Mouse (Mus musculus): Measurements from ENCODE around the gene Zpld1. TPM values are rescaled to one million over a fixed set of nuclear protein-coding genes. Genes with fewer than 3 reads are reported as not detected.

Gene Zpld1
- total and polyA plus RNA-seq, 3 experiments = not detected

DNA sequence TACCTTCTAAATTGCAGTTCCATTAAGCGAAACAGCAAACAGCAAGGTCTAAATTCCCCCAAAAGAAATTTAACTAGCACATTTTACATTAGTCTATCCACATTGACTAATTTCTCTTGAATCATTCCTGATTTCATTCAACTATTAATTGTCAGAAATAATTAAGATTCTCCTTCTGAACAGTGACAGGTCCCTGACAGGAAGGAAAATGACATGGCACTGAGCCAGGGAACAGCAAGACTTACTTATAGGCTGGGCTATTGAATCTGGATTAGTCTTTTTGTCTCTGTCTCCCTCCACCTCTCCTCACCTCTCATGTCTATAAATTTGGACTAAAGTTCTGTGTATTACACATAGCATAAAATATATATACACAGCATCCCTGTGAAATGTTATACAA, 112.4 kb downstream of the Zpld1 start:
- no peak for DNase-seq (ENCODE audit: extremely low read depth)
- no peaks in the 10 kb centered on the region for H3K27me3 ChIP-seq (replicated peaks)
- no peak overlapping the region for H3K4me3 ChIP-seq (replicated peaks in 1 of 3; ENCODE audit: low read depth in 2 of 3, low read length in 2 of 3, poor library complexity in 1 of 3)
- no peaks in the 10 kb centered on the region for H3K79me2 ChIP-seq (replicated peaks; ENCODE audit: control insufficient read depth, extremely low read depth, insufficient read depth, poor library complexity, severe bottlenecking)
- no peak for TF ChIP-seq SIN3A (IDR thresholded peaks at IDR 0.05; ENCODE audit: low read length)
- TF ChIP-seq MEF2A (IDR thresholded peaks at IDR 0.05; ENCODE audit: borderline replicate concordance, low read depth, low read length) = no peak
- no peak for TF ChIP-seq TBP (conservative IDR thresholded peaks at IDR 0.05; ENCODE audit: low read depth, low read length)
- TF ChIP-seq BHLHE40 (IDR thresholded peaks at IDR 0.05; ENCODE audit: low read depth, low read length) = no peak
- no peak for TF ChIP-seq SMC3 (IDR thresholded peaks at IDR 0.05; ENCODE audit: low read depth, low read length)
- no peak for TF ChIP-seq E2F4 (IDR thresholded peaks at IDR 0.05; ENCODE audit: insufficient replicate concordance, low read depth, low read length)
- no peak for TF ChIP-seq NRF1 (IDR thresholded peaks at IDR 0.05; ENCODE audit: low read depth, low read length)
- H3K9me3 ChIP-seq (replicated peaks; ENCODE audit: low read length) = no peaks in the 10 kb centered on the region
- dilution Hi-C loops (cut with MboI; ENCODE audit: extremely low pct_ligation_motif_present, extremely low pct_unique_long_range_greater_than_20kb, low sequenced_read_pairs) = no loop called here
- no peak overlapping the region for H3K9ac ChIP-seq (ENCODE audit: insufficient read depth, low read depth)
- in situ Hi-C loops (cut with MboI; ENCODE audit: low pct_ligation_motif_present, low pct_unique_long_range_greater_than_20kb, low sequenced_read_pairs) = no loop called here
- H3K4me1 ChIP-seq (ENCODE audit: control insufficient read depth in 1 of 2, insufficient read depth in 2 of 2) = no peaks in the 10 kb centered on the region
- H3K36me3 ChIP-seq (replicated peaks in 1 of 2; ENCODE audit: control insufficient read depth in 1 of 2, insufficient read depth in 1 of 2, low read length in 1 of 2) = no peaks in the 10 kb centered on the region
- no peak overlapping the region for H3K4me2 ChIP-seq (ENCODE audit: insufficient read depth, low read depth, poor library complexity, severe bottlenecking)
- no peak overlapping the region for H3K27ac ChIP-seq (ENCODE audit: insufficient read depth, low read depth)

Data from CH12.LX (cell line).